Mouse (Mus musculus): ENCODE results near the gene Rbm18. TPM values are rescaled to one million over a fixed set of nuclear protein-coding genes. Genes with fewer than 3 reads are reported as not detected.

Rbm18 gene
- polyA plus RNA-seq, 1 experiment = 8.6 TPM

- DNase-seq (ENCODE audit: low read depth, low spot score) = no peak
These were observed 55.1 kb downstream of the Rbm18 start for GRCm38 (mm10) chr2:36081446-36081845.

GRCm38 (mm10) chr2:36077160-36077761 is 59.3 kb downstream of the Rbm18 start:
- WGBS = 17% methylated on average over 11 of the region's 11 CpGs
- no peak for DNase-seq (ENCODE audit: low read depth, low spot score)

More at GRCm38 (mm10) chr2:36081446-36081845, 55.1 kb downstream of the Rbm18 start:
- 14% methylated on average over 9 of the region's 9 CpGs for WGBS

- no peak for DNase-seq (ENCODE audit: low read depth, low spot score)
- WGBS = 83% methylated on average over 5 of the region's 5 CpGs
These were observed 61.4 kb downstream of the Rbm18 start for GRCm38 (mm10) chr2:36075210-36075609.

GRCm38 (mm10) chr2:36073781-36074180 is 62.8 kb downstream of the Rbm18 start:
- no peak for DNase-seq (ENCODE audit: low read depth, low spot score)
- WGBS = 40% methylated on average over 3 of the region's 3 CpGs

GRCm38 (mm10) chr2:36071660-36072305 is 64.8 kb downstream of the Rbm18 start:
- WGBS = 43% methylated on average over 8 of the region's 8 CpGs
- DNase-seq (ENCODE audit: low read depth, low spot score) = no peak

- DNase-seq (ENCODE audit: low read depth, low spot score) = no peak
- WGBS = 68% methylated on average over 9 of the region's 9 CpGs
These were observed 69.4 kb downstream of the Rbm18 start for GRCm38 (mm10) chr2:36067132-36067531.

Other genes starting within 250 kb of the Rbm18 start
- gene Ttll11, start 156.9 kb downstream of the Rbm18 start, polyA plus RNA-seq (2012; rRNA removed) = 0.24 and 0.47 TPM in 2 replicates
- 130 and 131 TPM in 2 replicates for gene Ndufa8, start 87.4 kb downstream of the Rbm18 start, polyA plus RNA-seq (2012; rRNA removed)
- not detected in 2 replicates for gene Morn5, start 87.3 kb downstream of the Rbm18 start, polyA plus RNA-seq (2012; rRNA removed)
- 0.45 and 0.55 TPM in 2 replicates for gene Lhx6, start 31.4 kb downstream of the Rbm18 start, polyA plus RNA-seq (2012; rRNA removed)
- gene Mrrf, start 384 bp downstream of the Rbm18 start, polyA plus RNA-seq (2012; rRNA removed) = 46.0 and 46.5 TPM in 2 replicates
- 15.1 and 28.0 TPM in 2 replicates for gene Ptgs1, start 93.7 kb upstream of the Rbm18 start, polyA plus RNA-seq (2012; rRNA removed)
- not detected in 2 replicates for gene Olfr338, start 236.7 kb upstream of the Rbm18 start, polyA plus RNA-seq (2012; rRNA removed)